Mouse (Mus musculus) C2C12 (cell line): ENCODE measurements around the gene Shmt2.

Experiments used
- CTCF ChIP-seq: IDR thresholded peaks from one replicate; pipeline ENCODE4 v1.5.1; 2011; ENCODE audit not compliant: control insufficient read depth, insufficient read depth, insufficient read length
- MAX ChIP-seq: IDR thresholded peaks from one replicate; pipeline ENCODE4 v1.6.1; 2011; ENCODE audit warnings: mild to moderate bottlenecking, control low read depth
- MYOD1 ChIP-seq: IDR thresholded peaks from one replicate; pipeline ENCODE4 v1.6.1; 2011; ENCODE audit warnings: low read depth; ENCODE audit not compliant: control insufficient read depth, insufficient read length
- USF1 ChIP-seq: IDR thresholded peaks from one replicate; pipeline ENCODE4 v1.6.1; 2011; ENCODE audit warnings: low read depth, mild to moderate bottlenecking, control low read depth, moderate library complexity

GRCm38 (mm10) chr10:127536586-127537314 is 14.5 kb upstream of the Shmt2 start:
- TF ChIP-seq CTCF (peak; percentile 33), MAX (no peak), USF1 (no peak), MYOD1 (no peak)
